ENCODE assay signal across 19 mouse cellular contexts in genomic region chr1:121090628-121091027, GRCm38 (mm10).
"Had no signal": no experiment of that assay in that cellular context is flagged by ENCODE, and none has a peak within 500 bp of the region (broad histone marks: within the 10 kb centered on the region; RNA-seq: fewer than 3 reads in every experiment).

No protein-coding gene starts in this region.

- H3K27me3 ChIP-seq: neural tube, embryonic 15.5 days had no signal

- H3K9ac ChIP-seq: lung, embryonic 14.5 days; midbrain, embryonic 12.5 days; neural tube, embryonic 13.5 days; neural tube, embryonic 15.5 days had no signal

- H3K4me2 ChIP-seq: lung, embryonic 14.5 days; midbrain, embryonic 12.5 days; neural tube, embryonic 13.5 days; neural tube, embryonic 15.5 days had no signal

- DNase-seq: lung, adult 18-20 months; lung, embryonic 14.5 days; lung, postnatal 10 days; lung, postnatal 4 days; midbrain, embryonic 14.5 days; retina, postnatal 1 day; right cerebral cortex, adult 18-20 months; right cerebral cortex, postnatal 25 days; right cerebral cortex, postnatal 4 days; spleen, adult 18-20 months; thymus, adult 2 months; thymus, postnatal 25 days; thymus, postnatal 4 days had no signal

- H3K27ac ChIP-seq: midbrain, embryonic 10.5 days; midbrain, embryonic 12.5 days; neural tube, embryonic 13.5 days; neural tube, embryonic 15.5 days had no signal

- H3K4me1 ChIP-seq: neural tube, embryonic 15.5 days had no signal

- H3K9me3 ChIP-seq: midbrain, embryonic 12.5 days; neural tube, embryonic 15.5 days had no signal

- ATAC-seq: midbrain, embryonic 16.5 days had no signal

- H3K4me3 ChIP-seq: midbrain, embryonic 10.5 days; midbrain, embryonic 12.5 days; myocyte; neural tube, embryonic 13.5 days; neural tube, embryonic 15.5 days had no signal

- H3K36me3 ChIP-seq: midbrain, embryonic 12.5 days; neural tube, embryonic 13.5 days; neural tube, embryonic 15.5 days had no signal
